Mouse (Mus musculus) heart, postnatal 4 days (tissue): ENCODE measurements around the gene Atp2b4. TPM values are rescaled to one million over a fixed set of nuclear protein-coding genes. Genes with fewer than 3 reads are reported as not detected.
"Not testable (repeated sequence)": the region's sequence is repeated elsewhere in the genome, so short reads cannot be mapped to it uniquely, and the experiment has no call there.

ENCODE experiments used
- DNase-seq: peaks from one replicate; pipeline ENCODE4 v3.0.0; 2021
- total RNA-seq, 2 experiments: library from RNA; stranded (reverse); gene quantifications; 2 replicates each; pipeline ENCODE4 v1.2.3; 2021

The Atp2b4 gene
- total RNA-seq, 2 experiments from 2014 or later, result 32.4 to 37.4 TPM

GRCm38 (mm10) chr1:133693536-133694114 lies 107.2 kb downstream of the Atp2b4 start:
- DNase-seq, result no peak

GRCm38 (mm10) chr1:133692195-133692594 lies 108.6 kb downstream of the Atp2b4 start:
- no peak for DNase-seq

- DNase-seq, result no peak
Measured at GRCm38 (mm10) chr1:133691046-133691445, 109.8 kb downstream of the Atp2b4 start.

- no peak for DNase-seq
Measured at GRCm38 (mm10) chr1:133689897-133690296, 110.9 kb downstream of the Atp2b4 start, which contains the start of gene Lax1. Lax1 (minus strand) TSS chr1:133690108.

- no peak for DNase-seq
Measured at GRCm38 (mm10) chr1:133688301-133688700, 112.5 kb downstream of the Atp2b4 start.

- DNase-seq, result peak; percentile 38
Measured at GRCm38 (mm10) chr1:133685749-133686519, 114.9 kb downstream of the Atp2b4 start.

- no peak for DNase-seq
Measured at GRCm38 (mm10) chr1:133671801-133672200, 129.0 kb downstream of the Atp2b4 start.

GRCm38 (mm10) chr1:133671266-133671665 lies 129.6 kb downstream of the Atp2b4 start:
- DNase-seq, result no peak

GRCm38 (mm10) chr1:133670776-133671175 lies 130.1 kb downstream of the Atp2b4 start:
- no peak for DNase-seq

- no peak for DNase-seq
Measured at GRCm38 (mm10) chr1:133670190-133670589, 130.7 kb downstream of the Atp2b4 start.

GRCm38 (mm10) chr1:133668618-133669017 lies 132.2 kb downstream of the Atp2b4 start:
- DNase-seq, result no peak

- DNase-seq, result no peak
Measured at GRCm38 (mm10) chr1:133667721-133668120, 133.1 kb downstream of the Atp2b4 start.

GRCm38 (mm10) chr1:133665713-133666112 lies 135.1 kb downstream of the Atp2b4 start:
- DNase-seq, result not testable (repeated sequence)

GRCm38 (mm10) chr1:133664203-133664970 lies 136.5 kb downstream of the Atp2b4 start:
- DNase-seq, result no peak

- DNase-seq, result no peak
Measured at GRCm38 (mm10) chr1:133663427-133663826, 137.4 kb downstream of the Atp2b4 start.

GRCm38 (mm10) chr1:133662941-133663340 lies 137.9 kb downstream of the Atp2b4 start:
- DNase-seq, result no peak

GRCm38 (mm10) chr1:133661203-133661933 lies 139.5 kb downstream of the Atp2b4 start, which contains the start of gene Gm38394:
Gm38394 (minus strand) TSS chr1:133661318.
- peak; percentile 93 for DNase-seq

- DNase-seq, result peak; percentile 85
Measured at GRCm38 (mm10) chr1:133660466-133661202, 140.2 kb downstream of the Atp2b4 start, which contains the start of gene Zbed6. Zbed6 (minus strand) TSS chr1:133660885.

GRCm38 (mm10) chr1:133658878-133659277 lies 142.0 kb downstream of the Atp2b4 start:
- no peak for DNase-seq

GRCm38 (mm10) chr1:133656811-133657210 lies 144.0 kb downstream of the Atp2b4 start:
- no peak for DNase-seq

GRCm38 (mm10) chr1:133653033-133653432 lies 147.8 kb downstream of the Atp2b4 start:
- no peak for DNase-seq
